Mouse (Mus musculus): ENCODE measurements around the gene Slc22a23. TPM values are rescaled to one million over a fixed set of nuclear protein-coding genes. Genes with fewer than 3 reads are reported as not detected.

The Slc22a23 gene
- total RNA-seq, 2 experiments from 2014 or later = 7.1 to 7.3 TPM

GRCm38 (mm10) chr13:34149463-34150176 is 195.4 kb downstream of the Slc22a23 start:
- intact Hi-C loops (cut with DNase I) = no loop called here
- DNase-seq = no peak

- intact Hi-C loops (cut with DNase I) = no loop called here
- DNase-seq = peak; percentile 83
Observed at GRCm38 (mm10) chr13:34148767-34149392, 196.1 kb downstream of the Slc22a23 start.

- intact Hi-C loops (cut with DNase I) = no loop called here
- peak; percentile 26 to 39 for DNase-seq
Observed at GRCm38 (mm10) chr13:34148181-34148580, 196.8 kb downstream of the Slc22a23 start.

- DNase-seq = no peak
- intact Hi-C loops (cut with DNase I) = no loop called here
Observed at GRCm38 (mm10) chr13:34146916-34147315, 198.1 kb downstream of the Slc22a23 start.

GRCm38 (mm10) chr13:34143389-34143788 is 201.6 kb downstream of the Slc22a23 start:
- intact Hi-C loops (cut with DNase I) = no loop called here
- DNase-seq = no peak

GRCm38 (mm10) chr13:34136605-34137004 is 208.4 kb downstream of the Slc22a23 start:
- intact Hi-C loops (cut with DNase I) = no loop called here
- peak; percentile 40 to 60 for DNase-seq

- no peak for DNase-seq
- intact Hi-C loops (cut with DNase I) = no loop called here
Observed at GRCm38 (mm10) chr13:34134276-34134675, 210.7 kb downstream of the Slc22a23 start.

- intact Hi-C loops (cut with DNase I) = no loop called here
- no peak for DNase-seq
Observed at GRCm38 (mm10) chr13:34133326-34134071, 211.5 kb downstream of the Slc22a23 start.

- intact Hi-C loops (cut with DNase I) = no loop called here
Observed at GRCm38 (mm10) chr13:34132875-34133274, 212.1 kb downstream of the Slc22a23 start.

GRCm38 (mm10) chr13:34132299-34132698 is 212.7 kb downstream of the Slc22a23 start:
- no peak for DNase-seq
- intact Hi-C loops (cut with DNase I) = no loop called here

More at GRCm38 (mm10) chr13:34132875-34133274, 212.1 kb downstream of the Slc22a23 start:
- DNase-seq = no peak

GRCm38 (mm10) chr13:34131708-34132060 is 213.3 kb downstream of the Slc22a23 start:
- DNase-seq = peak; percentile 51 to 67
- intact Hi-C loops (cut with DNase I) = loop anchor here (2.0 kb wide), 1 partner anchor 53 kb away; the partner anchor contains the start of gene Tubb2a

- intact Hi-C loops (cut with DNase I) = loop anchor here (2.0 kb wide), 1 partner anchor 52 kb away; the partner anchor contains the start of gene Tubb2a
- peak; percentile 56 to 62 for DNase-seq
Observed at GRCm38 (mm10) chr13:34131011-34131707, 213.8 kb downstream of the Slc22a23 start.

GRCm38 (mm10) chr13:34130226-34130731 is 214.7 kb downstream of the Slc22a23 start, which contains the start of gene Tubb2b:
Gene Tubb2b (minus strand): TSS chr13:34130466.
- intact Hi-C loops (cut with DNase I) = loop anchor here (2.0 kb wide), 1 partner anchor 51 kb away; the partner anchor contains the start of gene Tubb2a

GRCm38 (mm10) chr13:34129485-34130225 is 215.3 kb downstream of the Slc22a23 start:
- intact Hi-C loops (cut with DNase I) = loop anchor here (2.0 kb wide), 1 partner anchor 51 kb away; the partner anchor contains the start of gene Tubb2a
- DNase-seq = peak; percentile 42 to 53

More at GRCm38 (mm10) chr13:34130226-34130731, 214.7 kb downstream of the Slc22a23 start, which contains the start of gene Tubb2b:
- DNase-seq = peak; percentile 76 to 80

Other genes starting within 250 kb of the Slc22a23 start
- gene Tubb2b, start 214.7 kb downstream of the Slc22a23 start, total RNA-seq (2021) = 10 to 100 TPM; 22.7 to 27.2 TPM
- gene Psmg4, start 182.2 kb downstream of the Slc22a23 start, total RNA-seq (2021) = 10 to 100 TPM; 34.0 to 39.0 TPM

Data from heart, postnatal 10 days (tissue).